Mouse (Mus musculus) lung, adult 2 months (tissue): ENCODE data around the gene Efcab5.

ENCODE experiments used
- CTCF ChIP-seq: fragments of 200-500 bp; IDR thresholded peaks from 2 replicates; pipeline ENCODE4 v1.5.1; 2011; ENCODE audit warnings: mild to moderate bottlenecking, low read length, control low read depth; ENCODE audit not compliant: insufficient read depth
- POLR2A ChIP-seq: fragments of 200-500 bp; IDR thresholded peaks from 2 replicates; pipeline ENCODE4 v1.6.1; 2011; ENCODE audit warnings: low read depth, mild to moderate bottlenecking, control low read depth, low read length, borderline replicate concordance; ENCODE audit errors: extremely low read depth

- TF ChIP-seq CTCF: no peak
- no peak for TF ChIP-seq POLR2A
Measured at GRCm38 (mm10) chr11:77106961-77107360, 81.8 kb downstream of the Efcab5 start.
